Mouse (Mus musculus): ENCODE measurements around the gene Galnt3. TPM values are rescaled to one million over a fixed set of nuclear protein-coding genes. Genes with fewer than 3 reads are reported as not detected.

Gene Galnt3
- polyA plus RNA-seq, 1 experiment from 2014 or later: 6.8 TPM

DNA sequence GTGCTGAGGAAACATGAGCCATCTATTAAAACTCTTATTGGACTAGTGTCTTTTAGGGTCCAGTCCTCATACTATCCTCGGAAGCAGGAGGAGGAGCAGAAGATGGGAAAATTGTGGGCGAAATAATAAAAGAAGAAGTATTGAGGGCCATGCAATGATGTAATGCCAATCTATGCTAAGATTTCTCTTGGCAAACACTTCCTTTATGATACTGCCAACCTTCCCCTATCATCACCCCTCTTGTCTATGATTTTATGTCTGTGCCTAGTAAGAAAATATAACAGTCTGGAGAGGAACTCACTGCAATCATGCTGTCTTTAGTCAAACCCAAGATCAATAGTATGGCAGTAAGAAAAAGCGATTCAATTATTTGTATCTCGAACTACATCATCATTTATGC, 18.5 kb upstream of the Galnt3 start:
- Histone ChIP-seq H3K9ac (no peak overlapping the region), H3K27me3 (no peaks in the 10 kb centered on the region), H3K27ac (replicated peaks) (no peak overlapping the region), H3K9me3 (replicated peaks) (no peaks in the 10 kb centered on the region), H3K4me1 (no peaks in the 10 kb centered on the region), H3K4me2 (replicated peaks) (no peak overlapping the region), H3K36me3 (no peaks in the 10 kb centered on the region), H3K4me3 (replicated peaks) (no peak overlapping the region)
- no peak for ATAC-seq (ENCODE audit: insufficient number of reproducible peaks, low FRiP score, low TSS enrichment, low read depth)
- 88% methylated on average over 4 of the region's 4 CpGs for WGBS

GRCm38 (mm10) chr2:66142711-66143110, 17.9 kb upstream of the Galnt3 start:
- Histone ChIP-seq H3K27me3 (no peaks in the 10 kb centered on the region), H3K4me1 (no peaks in the 10 kb centered on the region), H3K4me3 (replicated peaks) (no peak overlapping the region), H3K27ac (replicated peaks) (no peak overlapping the region), H3K9ac (no peak overlapping the region), H3K9me3 (replicated peaks) (no peaks in the 10 kb centered on the region), H3K36me3 (no peaks in the 10 kb centered on the region), H3K4me2 (replicated peaks) (no peak overlapping the region)
- WGBS: 80% methylated on average over 2 of the region's 2 CpGs
- no peak for ATAC-seq (ENCODE audit: insufficient number of reproducible peaks, low FRiP score, low TSS enrichment, low read depth)

DNA sequence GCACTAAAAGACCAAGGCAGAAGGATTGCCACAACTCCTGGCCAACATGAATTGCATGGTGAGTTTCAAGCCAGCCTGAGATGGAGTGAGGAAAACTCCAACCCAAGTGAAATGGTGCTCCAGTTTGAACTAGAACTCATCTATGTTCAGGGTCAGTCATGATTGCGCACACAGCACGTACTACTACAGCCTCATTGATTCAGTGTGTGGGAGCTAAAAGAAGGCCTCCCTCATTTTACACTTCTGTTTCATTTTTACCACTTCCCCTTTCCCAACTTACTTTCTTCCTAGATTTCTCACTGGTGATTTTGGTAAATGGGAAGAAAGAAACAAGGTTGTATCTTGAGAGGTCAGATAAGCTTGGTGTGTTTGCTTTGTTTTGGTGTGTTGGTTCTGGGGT, 17.5 kb upstream of the Galnt3 start:
- H3K9me3 ChIP-seq (replicated peaks): no peaks in the 10 kb centered on the region
- H3K9ac ChIP-seq: no peak overlapping the region
- H3K36me3 ChIP-seq: no peaks in the 10 kb centered on the region
- H3K4me1 ChIP-seq: no peaks in the 10 kb centered on the region
- H3K27ac ChIP-seq (replicated peaks): no peak overlapping the region
- no peak overlapping the region for H3K4me2 ChIP-seq (replicated peaks)
- no peaks in the 10 kb centered on the region for H3K27me3 ChIP-seq
- no peak for ATAC-seq (ENCODE audit: insufficient number of reproducible peaks, low FRiP score, low TSS enrichment, low read depth)
- WGBS: 94% methylated on average over 2 of the region's 2 CpGs
- no peak overlapping the region for H3K4me3 ChIP-seq (replicated peaks)

- Histone ChIP-seq H3K27me3 (no peaks in the 10 kb centered on the region), H3K4me1 (no peaks in the 10 kb centered on the region), H3K36me3 (no peaks in the 10 kb centered on the region), H3K27ac (replicated peaks) (no peak overlapping the region), H3K9ac (no peak overlapping the region), H3K9me3 (replicated peaks) (no peaks in the 10 kb centered on the region), H3K4me3 (replicated peaks) (no peak overlapping the region), H3K4me2 (replicated peaks) (no peak overlapping the region)
- ATAC-seq (ENCODE audit: insufficient number of reproducible peaks, low FRiP score, low TSS enrichment, low read depth): no peak
- WGBS: 33% methylated on average over 4 of the region's 4 CpGs
Measured at GRCm38 (mm10) chr2:66140246-66140645, 15.5 kb upstream of the Galnt3 start.

GRCm38 (mm10) chr2:66131862-66132544, 7.2 kb upstream of the Galnt3 start:
- WGBS: 51% methylated on average over 8 of the region's 8 CpGs
- Histone ChIP-seq H3K9ac (no peak overlapping the region), H3K4me3 (replicated peaks) (no peak overlapping the region), H3K4me1 (no peaks in the 10 kb centered on the region), H3K9me3 (replicated peaks) (no peaks in the 10 kb centered on the region), H3K4me2 (replicated peaks) (no peak overlapping the region), H3K36me3 (no peaks in the 10 kb centered on the region), H3K27me3 (0 out of 2 replicates have a peak, but pooled peaks cover 2% of the 10 kb centered on the region), H3K27ac (replicated peaks) (no peak overlapping the region)
- ATAC-seq (ENCODE audit: insufficient number of reproducible peaks, low FRiP score, low TSS enrichment, low read depth): no peak

- H3K4me2 ChIP-seq (replicated peaks): no peak overlapping the region
- ATAC-seq (ENCODE audit: insufficient number of reproducible peaks, low FRiP score, low TSS enrichment, low read depth): no peak
- H3K27ac ChIP-seq (replicated peaks): no peak overlapping the region
- H3K27me3 ChIP-seq: peaks cover 21% of the 10 kb centered on the region
- 86% methylated on average over 2 of the region's 2 CpGs for WGBS
- no peak overlapping the region for H3K9ac ChIP-seq
- no peaks in the 10 kb centered on the region for H3K9me3 ChIP-seq (replicated peaks)
- H3K4me3 ChIP-seq (replicated peaks): no peak overlapping the region
- H3K4me1 ChIP-seq: peaks cover 9% of the 10 kb centered on the region
- no peaks in the 10 kb centered on the region for H3K36me3 ChIP-seq
Measured at GRCm38 (mm10) chr2:66128941-66129340, 4.1 kb upstream of the Galnt3 start.

- ATAC-seq (ENCODE audit: insufficient number of reproducible peaks, low FRiP score, low TSS enrichment, low read depth): no peak
- Histone ChIP-seq H3K4me2 (replicated peaks) (no peak overlapping the region), H3K27ac (replicated peaks) (no peak overlapping the region), H3K9me3 (replicated peaks) (no peaks in the 10 kb centered on the region), H3K27me3 (peaks cover 22% of the 10 kb centered on the region), H3K4me1 (peaks cover 12% of the 10 kb centered on the region), H3K9ac (no peak overlapping the region), H3K4me3 (replicated peaks) (no peak overlapping the region), H3K36me3 (no peaks in the 10 kb centered on the region)
- WGBS: 59% methylated on average over 1 of the region's 1 CpGs
Measured at GRCm38 (mm10) chr2:66127541-66127940, 2.7 kb upstream of the Galnt3 start.

GRCm38 (mm10) chr2:66126936-66127335, 2.1 kb upstream of the Galnt3 start:
- no peaks in the 10 kb centered on the region for H3K9me3 ChIP-seq (replicated peaks)
- peaks cover 26% of the 10 kb centered on the region for H3K27me3 ChIP-seq
- H3K4me1 ChIP-seq: peaks cover 12% of the 10 kb centered on the region
- no peak overlapping the region for H3K4me2 ChIP-seq (replicated peaks)
- H3K9ac ChIP-seq: no peak overlapping the region
- H3K27ac ChIP-seq (replicated peaks): no peak overlapping the region
- ATAC-seq (ENCODE audit: insufficient number of reproducible peaks, low FRiP score, low TSS enrichment, low read depth): no peak
- no peak overlapping the region for H3K4me3 ChIP-seq (replicated peaks)
- WGBS: 90% methylated on average over 4 of the region's 4 CpGs
- no peaks in the 10 kb centered on the region for H3K36me3 ChIP-seq

- Histone ChIP-seq H3K9ac (peak overlapping the region; percentile 45), H3K4me3 (replicated peaks) (peak overlapping the region; percentile 70), H3K4me2 (replicated peaks) (peak overlapping the region; percentile 100), H3K4me1 (peaks cover 12% of the 10 kb centered on the region), H3K36me3 (no peaks in the 10 kb centered on the region), H3K9me3 (replicated peaks) (no peaks in the 10 kb centered on the region), H3K27me3 (peaks cover 26% of the 10 kb centered on the region), H3K27ac (replicated peaks) (no peak overlapping the region)
- WGBS: under 1% methylated on average over 55 of the region's 57 CpGs
- peak; percentile 59 for ATAC-seq (ENCODE audit: insufficient number of reproducible peaks, low FRiP score, low TSS enrichment, low read depth)
Measured at GRCm38 (mm10) chr2:66123756-66124589, 821 bp downstream of the Galnt3 start.

- no peak overlapping the region for H3K4me2 ChIP-seq (replicated peaks)
- ATAC-seq (ENCODE audit: insufficient number of reproducible peaks, low FRiP score, low TSS enrichment, low read depth): no peak
- H3K4me3 ChIP-seq (replicated peaks): no peak overlapping the region
- H3K9ac ChIP-seq: no peak overlapping the region
- H3K27ac ChIP-seq (replicated peaks): no peak overlapping the region
- H3K9me3 ChIP-seq (replicated peaks): no peaks in the 10 kb centered on the region
- H3K36me3 ChIP-seq: no peaks in the 10 kb centered on the region
- 0 out of 2 replicates have a peak, but pooled peaks cover 5% of the 10 kb centered on the region for H3K27me3 ChIP-seq
- WGBS: 60% methylated on average over 3 of the region's 3 CpGs
- no peaks in the 10 kb centered on the region for H3K4me1 ChIP-seq
Measured at GRCm38 (mm10) chr2:66117686-66118085, 7.1 kb downstream of the Galnt3 start.

DNA sequence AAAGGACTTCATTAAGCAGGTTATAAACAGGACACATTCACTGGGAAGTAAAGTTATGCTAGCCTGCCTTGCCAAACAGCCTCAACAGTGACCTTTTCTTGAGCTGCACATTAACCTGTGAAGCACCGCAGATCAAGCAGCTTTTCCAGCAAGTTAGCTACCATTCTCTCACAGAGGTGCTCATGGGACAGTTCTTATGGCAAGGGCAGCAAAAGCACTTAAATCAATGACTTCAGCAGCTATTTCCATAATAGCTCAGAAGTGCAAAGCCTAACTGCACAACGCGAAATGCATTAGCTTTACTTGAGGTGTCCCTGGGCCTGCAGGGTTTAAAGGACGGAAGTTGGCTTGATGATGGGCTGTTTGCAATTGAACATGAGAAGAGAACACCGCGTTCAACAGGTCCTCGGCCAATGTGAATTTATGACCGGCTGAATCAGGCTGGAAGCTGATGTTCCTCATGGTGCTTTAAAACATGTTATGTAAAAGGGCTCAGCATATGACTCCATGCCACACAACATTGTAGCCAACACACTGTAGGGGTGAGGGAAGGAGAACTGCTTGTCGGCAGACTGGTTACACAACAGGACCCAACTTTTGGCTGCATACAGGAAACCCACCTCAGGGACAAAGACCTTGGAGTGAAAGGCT, 16.8 kb downstream of the Galnt3 start:
- no peak for ATAC-seq (ENCODE audit: insufficient number of reproducible peaks, low FRiP score, low TSS enrichment, low read depth)
- Histone ChIP-seq H3K9me3 (replicated peaks) (no peaks in the 10 kb centered on the region), H3K4me1 (no peaks in the 10 kb centered on the region), H3K27me3 (no peaks in the 10 kb centered on the region; the same call in 1 of the 2 replicates), H3K4me3 (replicated peaks) (no peak overlapping the region), H3K27ac (replicated peaks) (no peak overlapping the region), H3K4me2 (replicated peaks) (no peak overlapping the region), H3K36me3 (no peaks in the 10 kb centered on the region), H3K9ac (no peak overlapping the region)
- WGBS: 93% methylated on average over 9 of the region's 9 CpGs
